Mouse (Mus musculus) CD4-positive helper T cell, adult 2 months (primary cell): ENCODE measurements around the gene Slc35b1.

Source experiments
- DNase-seq: peaks from one replicate; pipeline ENCODE4 v3.0.0-alpha.2; 2012; ENCODE audit warnings: low read depth, missing footprints, low spot score

The Slc35b1 gene

DNA sequence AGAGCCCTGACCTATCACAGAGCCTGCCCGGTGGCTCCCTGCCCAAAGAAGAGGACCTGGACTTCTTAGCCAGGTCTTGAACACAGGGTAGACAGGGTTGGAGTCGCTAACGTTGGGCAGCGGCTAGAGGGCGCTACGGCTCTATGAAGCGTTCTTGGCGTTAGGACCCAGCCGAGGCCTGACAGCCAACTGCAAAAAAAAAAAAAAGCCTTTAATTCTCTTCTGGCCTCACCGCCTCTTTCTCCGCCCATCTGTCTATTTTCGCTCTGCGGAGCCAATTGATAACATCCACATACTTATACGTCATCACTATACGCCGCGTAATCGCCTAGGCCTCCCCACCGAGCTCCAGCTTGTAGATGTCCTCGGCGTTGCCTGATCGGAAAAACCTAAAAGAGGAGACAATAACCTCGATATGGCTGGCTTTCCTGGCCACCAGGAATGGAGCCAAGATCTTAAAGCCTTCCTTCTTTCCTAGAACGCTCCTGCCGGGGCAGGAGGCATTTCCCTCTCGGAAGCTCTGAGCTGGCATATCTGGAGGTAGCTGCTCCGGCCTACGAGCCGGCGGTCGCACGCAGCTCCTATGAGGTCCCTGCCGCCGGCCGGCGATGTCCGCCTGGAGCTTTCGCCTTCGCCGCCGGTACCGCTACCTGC is at the start of gene Slc35b1:
Gene Slc35b1, plus strand, starts transcription at position 374 of the 654 bp plus-strand sequence.
- peak; percentile 99 for DNase-seq

DNA sequence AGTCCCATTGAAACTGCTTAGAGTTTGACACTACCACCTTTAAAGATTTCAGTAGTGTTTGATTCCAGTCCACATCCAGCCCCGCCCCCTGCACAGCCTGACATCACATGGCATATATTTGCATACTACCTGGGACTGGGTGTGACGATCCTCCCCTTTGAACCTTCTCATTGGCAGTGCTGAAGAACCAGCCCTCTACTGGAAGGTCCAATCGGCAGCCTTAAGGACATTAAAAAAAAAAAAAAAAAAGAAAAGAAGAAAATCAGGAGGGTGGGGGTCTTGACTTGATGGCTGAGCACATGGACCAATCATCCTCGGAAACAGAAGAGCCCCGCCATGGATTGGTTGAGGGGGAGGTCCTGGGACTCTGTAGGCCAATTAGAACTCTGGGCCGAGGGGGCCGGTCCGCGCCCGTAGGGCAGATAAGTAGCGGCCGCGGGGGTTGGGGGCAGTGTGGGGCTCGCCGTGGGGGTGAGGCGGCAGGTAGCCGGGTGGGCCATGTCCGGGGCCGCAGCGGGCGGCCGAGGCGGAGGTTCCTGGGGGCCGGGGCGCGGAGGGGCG is 47.8 kb upstream of the Slc35b1 start, which contains the start of gene Fam117a:
Gene Fam117a, plus strand, starts transcription at position 451 of the 561 bp plus-strand sequence.
- peak; percentile 96 for DNase-seq

DNA sequence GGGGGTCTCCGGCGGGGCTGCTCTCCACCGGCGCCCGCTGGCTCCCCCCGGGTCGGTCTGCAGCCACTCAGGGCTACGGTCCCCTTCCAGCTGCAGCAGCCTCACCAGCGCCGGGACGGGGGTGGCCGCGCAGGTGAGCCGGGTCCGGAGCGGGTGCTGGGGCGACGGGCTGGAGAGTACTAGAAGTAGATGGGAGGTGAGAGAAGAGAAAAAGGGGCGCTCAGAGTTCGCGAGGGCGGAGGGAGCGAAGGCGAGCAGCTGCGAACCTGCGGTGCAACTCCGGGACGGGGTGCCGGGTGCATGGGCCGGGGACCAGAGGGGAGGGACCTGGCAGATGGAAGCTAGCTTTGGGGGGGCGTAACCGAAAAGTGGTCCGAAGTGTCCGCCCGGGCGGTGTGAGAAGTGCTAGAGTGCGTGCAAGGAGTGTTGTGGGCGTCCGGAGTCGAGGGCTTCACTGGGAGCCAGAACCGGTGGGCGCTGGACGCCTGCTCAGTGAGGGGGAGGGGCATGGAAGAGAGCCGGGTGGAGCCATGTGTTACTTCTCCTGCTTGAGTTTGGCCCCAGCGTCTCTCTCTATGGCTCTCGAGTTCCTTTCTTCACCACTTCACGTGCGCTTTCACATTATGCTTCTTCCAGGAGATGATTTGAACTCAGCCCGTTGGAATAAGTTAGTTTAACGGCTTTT is 47.2 kb upstream of the Slc35b1 start:
- DNase-seq: peak; percentile 69

- DNase-seq: peak; percentile 64
These were observed 46.6 kb upstream of the Slc35b1 start for GRCm38 (mm10) chr11:95337846-95338342.

DNA sequence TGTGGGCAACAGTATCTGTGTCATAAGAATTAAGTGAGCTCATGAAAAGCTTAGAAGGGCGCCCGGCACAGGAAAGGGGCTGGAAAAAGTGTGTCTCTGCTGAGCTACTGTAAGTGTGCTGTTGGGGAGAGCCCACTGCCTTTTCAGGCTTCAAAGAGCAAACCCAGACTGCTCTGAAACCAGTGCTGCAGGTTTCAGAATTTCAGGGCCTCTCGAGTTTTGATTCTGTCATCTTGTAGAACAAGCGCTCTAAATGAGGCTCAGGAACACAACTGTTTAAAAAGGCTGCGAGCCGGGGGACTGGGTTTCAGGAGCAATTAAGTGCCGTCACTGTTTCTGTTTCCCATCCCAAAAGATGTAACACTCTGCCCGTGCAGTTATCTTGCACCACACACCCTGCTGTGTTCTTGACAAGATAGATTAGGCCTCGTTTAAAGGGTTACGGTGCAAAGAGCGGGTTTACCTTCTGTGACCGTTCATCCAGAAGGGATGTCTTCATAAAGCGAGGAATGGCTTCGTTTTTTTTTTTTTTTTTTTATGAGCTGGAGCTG is 44.9 kb upstream of the Slc35b1 start:
- DNase-seq: peak; percentile 42

GRCm38 (mm10) chr11:95340259-95340658 is 44.2 kb upstream of the Slc35b1 start:
- no peak for DNase-seq

GRCm38 (mm10) chr11:95340664-95341063 is 43.8 kb upstream of the Slc35b1 start:
- DNase-seq: no peak

- no peak for DNase-seq
These were observed 41.3 kb upstream of the Slc35b1 start for GRCm38 (mm10) chr11:95343180-95343579.

DNA sequence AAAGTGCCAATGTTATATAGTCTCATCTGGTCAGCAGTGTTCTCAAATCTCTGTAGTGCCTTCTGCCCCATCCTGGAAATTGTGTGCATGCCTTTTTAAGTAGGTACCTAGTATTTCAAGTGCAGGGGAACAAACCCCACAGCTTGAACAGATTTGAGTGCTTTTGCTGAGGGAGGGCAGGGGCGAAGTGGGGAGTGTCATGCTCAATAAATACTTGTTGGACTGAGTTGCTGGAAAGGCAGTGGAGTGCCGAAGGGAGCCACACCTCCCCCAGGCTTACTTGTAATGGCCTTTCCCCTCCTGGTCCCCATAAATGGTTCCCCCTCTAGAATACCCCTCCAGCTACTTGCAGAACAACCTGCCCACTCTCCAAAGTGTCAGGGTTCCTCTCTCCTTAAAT is 40.3 kb upstream of the Slc35b1 start:
- DNase-seq: no peak

DNA sequence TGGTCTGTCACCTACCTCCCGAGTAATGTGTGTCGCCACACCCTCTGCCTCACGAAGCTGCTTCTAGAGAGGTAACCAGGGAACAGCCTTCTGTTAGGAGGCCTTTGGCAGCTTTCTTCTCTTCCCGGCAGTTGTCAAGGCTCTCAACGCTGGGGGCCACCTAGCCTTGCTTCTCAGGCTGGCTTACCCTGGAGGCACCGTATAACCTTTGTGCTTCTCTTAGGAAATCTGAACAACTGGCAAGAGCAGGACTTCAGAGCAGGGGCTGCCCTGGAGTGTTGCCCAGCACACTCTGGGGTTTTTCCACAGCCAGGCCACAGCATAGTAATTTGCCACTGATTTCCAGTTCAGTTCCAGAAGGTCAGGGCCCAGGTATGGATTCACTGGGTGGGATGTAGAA is 34.2 kb upstream of the Slc35b1 start:
- no peak for DNase-seq

GRCm38 (mm10) chr11:95350960-95351359 is 33.5 kb upstream of the Slc35b1 start:
- DNase-seq: peak; percentile 48

- DNase-seq: no peak
These were observed 31.8 kb upstream of the Slc35b1 start for GRCm38 (mm10) chr11:95352686-95353085.

DNA sequence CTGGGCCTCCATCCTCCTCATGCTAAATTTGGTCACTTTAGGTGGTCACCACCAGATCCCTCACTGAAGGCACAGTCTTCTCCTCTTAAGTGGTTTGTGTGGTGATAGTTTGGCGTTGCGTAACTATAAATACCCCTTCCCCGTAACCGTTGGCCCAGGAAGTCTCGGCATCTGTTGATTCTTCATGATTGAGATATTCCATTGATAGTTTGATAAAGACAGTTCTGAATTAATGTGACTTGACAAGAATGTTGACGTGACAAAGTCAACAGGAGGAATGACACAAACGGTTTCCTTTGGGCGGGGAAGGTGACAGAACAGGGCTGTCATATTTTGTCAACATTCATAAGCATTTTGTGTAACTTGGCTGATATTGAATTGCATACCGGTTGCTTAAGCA is 31.3 kb upstream of the Slc35b1 start:
- DNase-seq: peak; percentile 52

- peak; percentile 48 for DNase-seq
These were observed 30.1 kb upstream of the Slc35b1 start for GRCm38 (mm10) chr11:95354228-95354944.

- DNase-seq: no peak
These were observed 29.4 kb upstream of the Slc35b1 start for GRCm38 (mm10) chr11:95354945-95355660.

- no peak for DNase-seq
These were observed 28.9 kb upstream of the Slc35b1 start for GRCm38 (mm10) chr11:95355661-95356011.

DNA sequence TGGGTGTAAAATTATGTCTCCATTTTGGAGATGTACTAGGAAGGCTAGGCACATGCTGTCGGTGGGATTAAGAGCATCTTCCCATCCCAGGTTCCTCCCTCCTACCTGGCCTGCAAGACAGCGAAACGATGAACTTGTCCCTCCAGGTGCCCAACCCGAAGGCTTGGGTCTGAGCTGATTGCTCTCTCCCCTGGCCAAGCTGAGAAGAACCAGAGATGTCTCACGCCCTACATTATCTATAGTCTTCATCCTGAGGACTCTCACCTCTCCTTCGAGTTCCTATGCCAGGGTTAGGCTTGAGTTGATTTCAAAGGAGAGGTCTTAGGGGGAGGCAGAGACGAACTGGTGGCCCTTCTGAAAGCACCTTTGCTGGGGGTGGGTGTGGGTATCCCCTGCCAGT is 28.5 kb upstream of the Slc35b1 start:
- no peak for DNase-seq

- DNase-seq: peak; percentile 92
These were observed 27.8 kb upstream of the Slc35b1 start for GRCm38 (mm10) chr11:95356469-95357273.

DNA sequence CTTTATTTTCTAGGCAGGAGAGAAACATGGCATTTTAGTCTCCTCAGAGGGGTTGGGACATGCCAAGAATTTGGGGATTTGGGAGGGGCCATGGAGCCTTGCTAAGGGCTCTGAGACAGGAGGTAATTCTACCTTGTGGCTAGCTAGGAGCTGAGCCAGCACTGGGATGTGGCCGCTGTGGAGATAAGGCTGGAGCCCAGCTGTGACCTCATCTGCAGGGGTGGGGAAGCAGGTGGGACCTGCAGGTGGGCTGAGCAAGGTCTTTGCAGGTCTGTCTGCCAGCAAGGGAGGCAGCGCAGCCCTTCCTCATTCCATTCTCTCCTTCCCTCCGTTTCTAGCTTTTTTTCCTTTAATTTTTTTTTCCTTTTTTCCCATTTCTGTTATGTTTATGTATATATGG is 26.2 kb upstream of the Slc35b1 start:
- no peak for DNase-seq

DNA sequence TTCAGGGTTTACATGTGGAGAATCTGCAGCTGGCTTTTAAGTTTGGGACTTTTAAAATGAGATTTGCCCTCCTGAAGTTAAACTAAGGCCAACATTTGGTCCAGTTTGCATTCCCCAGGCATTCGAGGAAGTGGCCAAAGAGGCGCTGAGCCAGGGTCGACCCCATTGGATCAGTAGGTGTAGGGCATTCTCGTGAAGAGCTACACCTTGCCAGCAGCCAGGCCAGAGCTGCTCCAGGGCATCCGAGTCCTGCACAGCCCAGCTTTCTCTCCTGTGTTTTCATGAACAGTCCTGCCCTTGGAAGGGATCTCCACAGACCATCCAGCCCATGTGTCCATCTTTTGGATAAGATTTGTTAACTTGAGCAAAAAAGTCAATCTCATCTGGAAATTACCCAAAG is 20.1 kb upstream of the Slc35b1 start:
- DNase-seq: no peak
